Mouse (Mus musculus) liver, adult 2 months (tissue): ENCODE measurements around the gene Hnrnph2.

Experiments used
- CTCF ChIP-seq: fragments of 200-500 bp; IDR thresholded peaks from 2 replicates; pipeline ENCODE4 v1.5.1; 2011; ENCODE audit warnings: low read depth, low read length, control low read depth
- POLR2A ChIP-seq: fragments of 200-500 bp; IDR thresholded peaks from 2 replicates; pipeline ENCODE4 v1.6.1; 2011; ENCODE audit warnings: low read length, control low read depth; ENCODE audit not compliant: insufficient read depth; ENCODE audit errors: extremely low read depth

DNA sequence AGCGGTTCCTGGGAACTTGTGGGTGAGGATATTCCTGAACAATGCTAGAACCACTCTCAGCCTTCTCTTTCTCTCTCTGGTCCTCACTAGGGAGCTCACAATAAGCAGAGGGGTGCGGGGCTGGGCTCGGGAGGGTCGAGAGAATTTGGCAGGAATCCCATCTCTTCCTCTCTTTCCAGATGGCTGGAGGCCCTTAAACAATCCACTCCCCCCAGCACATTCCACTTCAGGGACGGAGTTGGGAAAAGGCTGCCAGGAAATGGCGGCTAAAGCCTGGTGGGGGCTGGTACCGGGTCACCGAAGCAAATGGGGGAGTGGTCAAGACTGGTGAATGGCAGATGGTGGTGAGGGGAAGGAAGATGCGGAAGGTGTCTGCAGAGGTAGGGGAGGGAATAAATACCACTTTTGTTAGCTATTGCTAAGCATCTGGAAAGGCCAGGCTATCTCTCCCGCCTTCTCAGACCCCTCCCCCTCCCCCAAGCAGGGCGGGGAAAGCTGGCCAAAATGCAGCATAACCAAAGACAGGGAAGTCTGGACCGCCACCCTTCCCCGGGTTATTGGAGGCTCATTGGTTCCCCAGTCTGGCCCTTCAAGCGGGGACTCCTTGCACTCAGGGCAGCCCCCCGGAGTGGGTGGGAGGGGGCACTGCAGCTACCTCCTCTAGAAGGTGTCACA, 11.4 kb downstream of the Hnrnph2 start:
- TF ChIP-seq POLR2A, result no peak
- no peak for TF ChIP-seq CTCF
